Mouse (Mus musculus): ENCODE data around the gene Crim1. TPM values are rescaled to one million over a fixed set of nuclear protein-coding genes. Genes with fewer than 3 reads are reported as not detected.

The Crim1 gene
- polyA plus RNA-seq (2015; fragmentation: Nextera tagmentation; extraction: Ambion mirVana), result 3.4 and 3.8 TPM in 2 replicates

GRCm38 (mm10) chr17:78199626-78200560 lies at the start of gene Crim1:
TSS of gene Crim1 (plus strand) at chr17:78200248.

GRCm38 (mm10) chr17:78417381-78418281 lies 217.6 kb downstream of the Crim1 start, which contains the start of gene Fez2:
TSS of gene Fez2 (minus strand) at chr17:78418152.

Other genes starting within 250 kb of the Crim1 start
- gene Fez2, start 217.9 kb downstream of the Crim1 start, polyA plus RNA-seq (2015; fragmentation: Nextera tagmentation; extraction: Ambion mirVana), result 22.1 and 27.4 TPM in 2 replicates